Mouse (Mus musculus) frontal cortex, adult 2 months (tissue): ENCODE results near the gene Golph3l. TPM values are rescaled to one million over a fixed set of nuclear protein-coding genes. Genes with fewer than 3 reads are reported as not detected.

ENCODE experiments used
- polyA plus RNA-seq: library from polyadenylated mRNA; depleted of rRNA; stranded (reverse); fragments of >200 nt; gene quantifications from 2 replicates; pipeline ENCODE4 v1.2.3, GENCODE M21; 2012; rRNA removed

Golph3l gene
- polyA plus RNA-seq, 1 experiment: 16.8 TPM

Other genes with a start within 250 kb of the Golph3l start
- 32.8 and 36.6 TPM in 2 replicates for gene Setdb1, start 231.7 kb upstream of the Golph3l start, polyA plus RNA-seq
- gene 4930558C23Rik, start 186.1 kb upstream of the Golph3l start, polyA plus RNA-seq: not detected in 2 replicates
- 44.7 and 48.2 TPM in 2 replicates for gene Arnt, start 154.5 kb upstream of the Golph3l start, polyA plus RNA-seq
- 5.3 and 6.5 TPM in 2 replicates for gene Ctsk, start 89.7 kb upstream of the Golph3l start, polyA plus RNA-seq
- 72.3 and 95.0 TPM in 2 replicates for gene Ctss, start 62.1 kb upstream of the Golph3l start, polyA plus RNA-seq
- not detected in 2 replicates for gene Hormad1, start 29.3 kb upstream of the Golph3l start, polyA plus RNA-seq
- gene Ensa, start 36.1 kb downstream of the Golph3l start, polyA plus RNA-seq: 154 and 164 TPM in 2 replicates
- gene Mcl1, start 69.9 kb downstream of the Golph3l start, polyA plus RNA-seq: 43.3 and 47.0 TPM in 2 replicates
- 3.5 and 4.1 TPM in 2 replicates for gene Adamtsl4, start 99.0 kb downstream of the Golph3l start, polyA plus RNA-seq
- gene Ecm1, start 150.6 kb downstream of the Golph3l start, polyA plus RNA-seq: 19.9 and 23.0 TPM in 2 replicates
- gene Tars2, start 171.3 kb downstream of the Golph3l start, polyA plus RNA-seq: 37.5 and 38.4 TPM in 2 replicates
- 24.6 and 28.5 TPM in 2 replicates for gene Rprd2, start 229.9 kb downstream of the Golph3l start, polyA plus RNA-seq